Mouse (Mus musculus): ENCODE measurements around the gene Myoz1.

- TF ChIP-seq CTCF (IDR thresholded peaks at IDR 0.05; ENCODE audit: low read depth) (no peak), EP300 (IDR thresholded peaks at IDR 0.05; ENCODE audit: low read depth) (no peak)
Observed at GRCm38 (mm10) chr14:20661661-20662331, 5.5 kb upstream of the Myoz1 start.
